ENCODE assay signal across 14 mouse cellular contexts in genomic region chr5:110857091-110857490, GRCm38 (mm10). TPM values are rescaled to one million over a fixed set of nuclear protein-coding genes. Genes with fewer than 3 reads are reported as not detected.
DNase-seq lines count a peak whose midpoint lies in the region; ATAC-seq and TF ChIP-seq lines count a peak whose summit lies in the region.
"Had no signal": no experiment of that assay in that cellular context is flagged by ENCODE, and none has a peak within 500 bp of the region (broad histone marks: within the 10 kb centered on the region; RNA-seq: fewer than 3 reads in every experiment).

No protein-coding gene starts in this region.

- TF ChIP-seq POLR2A in myocyte (IDR thresholded peaks at IDR 0.05; ENCODE audit: insufficient read length, low read depth) = no peak

- H3K4me3 ChIP-seq in heart, embryonic 11.5 days (ENCODE audit: low read depth, low read length) = no peak overlapping the region
- H3K4me3 ChIP-seq in lung, embryonic 14.5 days (ENCODE audit: low read depth, low read length) = no peak overlapping the region
- H3K4me3 ChIP-seq in myocyte = no peak overlapping the region
- H3K4me3 ChIP-seq: forebrain, embryonic 10.5 days; hindbrain, embryonic 15.5 days; liver, embryonic 12.5 days had no signal

- H3K27me3 ChIP-seq in heart, embryonic 11.5 days (ENCODE audit: control insufficient read depth, insufficient read depth, low read length) = no peaks in the 10 kb centered on the region
- H3K27me3 ChIP-seq in lung, embryonic 14.5 days (ENCODE audit: insufficient read depth, low read length) = no peaks in the 10 kb centered on the region
- H3K27me3 ChIP-seq in myocyte (ENCODE audit: control insufficient read depth, insufficient read depth, insufficient read length) = no peaks in the 10 kb centered on the region
- H3K27me3 ChIP-seq: hindbrain, embryonic 15.5 days; liver, embryonic 12.5 days had no signal

- TF ChIP-seq CTCF in lung, embryonic 14.5 days (IDR thresholded peaks at IDR 0.05; ENCODE audit: low read depth) = no peak

- ATAC-seq in heart, embryonic 11.5 days (replicated peaks; ENCODE audit: insufficient number of reproducible peaks, low FRiP score, low TSS enrichment) = no peak
- ATAC-seq in lung, embryonic 14.5 days (ENCODE audit: insufficient read depth) = no peak
- ATAC-seq: liver, embryonic 12.5 days had no signal

- H3K36me3 ChIP-seq in heart, embryonic 11.5 days (ENCODE audit: control insufficient read depth, insufficient read depth, low read length) = no peaks in the 10 kb centered on the region; the same call in 1 of the 2 replicates
- peaks cover 31% of the 10 kb centered on the region; the same call in 1 of the 2 replicates for H3K36me3 ChIP-seq in lung, embryonic 14.5 days (ENCODE audit: insufficient read depth)
- H3K36me3 ChIP-seq in myocyte (ENCODE audit: control insufficient read depth, insufficient read depth) = no peaks in the 10 kb centered on the region
- H3K36me3 ChIP-seq: hindbrain, embryonic 15.5 days had no signal

- H3ac ChIP-seq in myocyte (ENCODE audit: control insufficient read depth, insufficient read length) = no peak overlapping the region

- no peaks in the 10 kb centered on the region for H3K9me3 ChIP-seq in heart, embryonic 11.5 days (replicated peaks; ENCODE audit: control insufficient read depth, low read length)
- H3K9me3 ChIP-seq in lung, embryonic 14.5 days (ENCODE audit: low read depth, low read length) = no peaks in the 10 kb centered on the region
- H3K9me3 ChIP-seq: forebrain, embryonic 10.5 days; hindbrain, embryonic 15.5 days; liver, embryonic 12.5 days had no signal

- H3K4me2 ChIP-seq in heart, embryonic 11.5 days = no peak overlapping the region
- no peak overlapping the region for H3K4me2 ChIP-seq in lung, embryonic 14.5 days
- H3K4me2 ChIP-seq in myocyte (ENCODE audit: low read depth) = no peak overlapping the region
- H3K4me2 ChIP-seq: hindbrain, embryonic 15.5 days; liver, embryonic 12.5 days had no signal

- 0 out of 2 replicates have a peak, but pooled peaks cover 5% of the 10 kb centered on the region for H3K4me1 ChIP-seq in heart, embryonic 11.5 days (ENCODE audit: control insufficient read depth, insufficient read depth, low read length)
- H3K4me1 ChIP-seq in lung, embryonic 14.5 days (ENCODE audit: insufficient read depth) = no peaks in the 10 kb centered on the region; the same call in 1 of the 2 replicates

- H3K9ac ChIP-seq in heart, embryonic 11.5 days (ENCODE audit: low read depth, low read length) = no peak overlapping the region
- no peak overlapping the region for H3K9ac ChIP-seq in lung, embryonic 14.5 days
- H3K9ac ChIP-seq: hindbrain, embryonic 15.5 days; liver, embryonic 12.5 days had no signal

- 31% methylated on average over 5 of the region's 5 CpGs for WGBS in heart, embryonic 11.5 days (ENCODE audit: insufficient replicate concordance)
- WGBS in lung, embryonic 14.5 days = 42% methylated on average over 5 of the region's 5 CpGs

- DNase-seq in embryo, embryonic 10.5 days (ENCODE audit: low spot score) = peak; percentile 23
- DNase-seq in embryo, embryonic 9.5 days (ENCODE audit: extremely low spot score) = no peak
- no peak for DNase-seq in heart, postnatal 4 days
- DNase-seq in lung, embryonic 14.5 days = peak; percentile 37
- no peak for DNase-seq in lung, postnatal 14 days
- DNase-seq in spleen, postnatal 36 days (ENCODE audit: low spot score in 2 of 2) = no peak
- DNase-seq: adrenal gland, adult 8-10 months; cerebellum, adult 8-10 months; thymus, postnatal 14 days had no signal

- H3K79me2 ChIP-seq in myocyte (ENCODE audit: control insufficient read depth, insufficient read depth) = no peaks in the 10 kb centered on the region

- H3K27ac ChIP-seq in heart, embryonic 11.5 days (ENCODE audit: low read depth, low read length) = 0 out of 2 replicates have a peak overlapping the region, but pooled peaks have one; percentile 25
- H3K27ac ChIP-seq in lung, embryonic 14.5 days (ENCODE audit: low read depth) = no peak overlapping the region
- H3K27ac ChIP-seq: forebrain, embryonic 10.5 days; hindbrain, embryonic 15.5 days; liver, embryonic 12.5 days had no signal

TF ChIP-seq in myocyte, 11 proteins besides CTCF, POLR2A, EP300 and RAD21:
- TF ChIP-seq USF1 (IDR thresholded peaks at IDR 0.05; ENCODE audit: low read depth) (no peak), MYOD1 (IDR thresholded peaks at IDR 0.05; ENCODE audit: control insufficient read depth in 1 of 3, insufficient read length in 2 of 3, low read depth in 2 of 3) (peak in 2 of 3 experiments; percentile 21 to 35), MYOG (IDR thresholded peaks at IDR 0.05; ENCODE audit: control insufficient read depth in 1 of 3, insufficient read depth in 1 of 3, insufficient read length in 2 of 3, low read depth in 2 of 3) (peak in 1 of 3 experiments; percentile 19), REST (IDR thresholded peaks at IDR 0.05; ENCODE audit: insufficient read depth, insufficient read length) (no peak), POLR2AphosphoS2 (IDR thresholded peaks at IDR 0.05; ENCODE audit: insufficient read length, low read depth) (no peak), TCF12 (IDR thresholded peaks at IDR 0.05; ENCODE audit: insufficient read depth, poor library complexity, severe bottlenecking) (no peak), CEBPB (IDR thresholded peaks at IDR 0.05; ENCODE audit: insufficient read depth, poor library complexity, severe bottlenecking) (no peak), MAX (IDR thresholded peaks at IDR 0.05; ENCODE audit: low read depth) (no peak)

RNA-seq across cellular contexts. Expression of gene Chek2, which starts 17.3 kb away (rescaled TPM):
- 20.9 and 27.1 TPM in 2 replicates for polyA plus RNA-seq in heart, embryonic 11.5 days (2014; fragmentation: Nextera tagmentation; extraction: Ambion mirVana)
- 1 to 10 TPM; 5.9 to 6.4 TPM for total RNA-seq in heart, postnatal 4 days (2021)
- 32.0 and 33.8 TPM in 2 replicates for polyA plus RNA-seq in lung, embryonic 14.5 days (2014; fragmentation: Nextera tagmentation; extraction: Ambion mirVana)
- 6.2 TPM for polyA plus RNA-seq in myocyte (2012; fragmentation: generic; extraction: Trizol)

RNA-seq across cellular contexts. Expression of gene Hscb, which starts 17.5 kb away (rescaled TPM):
- polyA plus RNA-seq in heart, embryonic 11.5 days (2014; fragmentation: Nextera tagmentation; extraction: Ambion mirVana) = 30.2 and 32.6 TPM in 2 replicates
- total RNA-seq in heart, postnatal 4 days (2021) = 10 to 100 TPM; 12.4 to 13.1 TPM
- polyA plus RNA-seq in lung, embryonic 14.5 days (2014; fragmentation: Nextera tagmentation; extraction: Ambion mirVana) = 25.6 and 28.1 TPM in 2 replicates
- polyA plus RNA-seq in myocyte (2012; fragmentation: generic; extraction: Trizol) = 24.2 TPM

RNA-seq across cellular contexts. Expression of gene Ttc28, which starts 22.5 kb away (rescaled TPM):
- polyA plus RNA-seq in heart, embryonic 11.5 days (2014; fragmentation: Nextera tagmentation; extraction: Ambion mirVana) = 8.1 and 9.4 TPM in 2 replicates
- 10 to 100 TPM; 29.3 to 29.9 TPM for total RNA-seq in heart, postnatal 4 days (2021)
- polyA plus RNA-seq in lung, embryonic 14.5 days (2014; fragmentation: Nextera tagmentation; extraction: Ambion mirVana) = 15.2 and 15.3 TPM in 2 replicates
- 8.5 TPM for polyA plus RNA-seq in myocyte (2012; fragmentation: generic; extraction: Trizol)

RNA-seq across cellular contexts. Expression of gene Ulk1, which starts 47.2 kb away (rescaled TPM):
- 17.1 and 18.7 TPM in 2 replicates for polyA plus RNA-seq in heart, embryonic 11.5 days (2014; fragmentation: Nextera tagmentation; extraction: Ambion mirVana)
- total RNA-seq in heart, postnatal 4 days (2021) = 10 to 100 TPM; 49.8 to 51.1 TPM
- 35.1 and 39.2 TPM in 2 replicates for polyA plus RNA-seq in lung, embryonic 14.5 days (2014; fragmentation: Nextera tagmentation; extraction: Ambion mirVana)
- polyA plus RNA-seq in myocyte (2012; fragmentation: generic; extraction: Trizol) = 23.9 TPM

Comparison
In these comparisons a context has a peak if more than half of its experiments do, and no peak if none do; other contexts are left out.
1. DNase-seq: peak in embryo, embryonic 10.5 days (single experiment) and lung, embryonic 14.5 days (single experiment); none in embryo, embryonic 9.5 days (single experiment), heart, postnatal 4 days (single experiment), lung, postnatal 14 days (single experiment) and spleen, postnatal 36 days (0 of 2).